Mouse (Mus musculus) brain, embryonic 14.5 days (tissue): ENCODE results near the gene Vps29.

ENCODE experiments used
- CTCF ChIP-seq: fragments of 200-500 bp; IDR thresholded peaks from 2 replicates; pipeline ENCODE4 v1.5.1; 2012; ENCODE audit warnings: inconsistent platforms, mild to moderate bottlenecking, moderate library complexity, borderline replicate concordance; ENCODE audit not compliant: insufficient read depth, insufficient read length; ENCODE audit errors: extremely low read depth
- POLR2A ChIP-seq: fragments of 200-500 bp; IDR thresholded peaks from 2 replicates; pipeline ENCODE4 v1.6.1; 2012; ENCODE audit warnings: mild to moderate bottlenecking, inconsistent platforms, borderline replicate concordance; ENCODE audit not compliant: poor library complexity, insufficient read depth, insufficient read length, severe bottlenecking; ENCODE audit errors: extremely low read depth

DNA sequence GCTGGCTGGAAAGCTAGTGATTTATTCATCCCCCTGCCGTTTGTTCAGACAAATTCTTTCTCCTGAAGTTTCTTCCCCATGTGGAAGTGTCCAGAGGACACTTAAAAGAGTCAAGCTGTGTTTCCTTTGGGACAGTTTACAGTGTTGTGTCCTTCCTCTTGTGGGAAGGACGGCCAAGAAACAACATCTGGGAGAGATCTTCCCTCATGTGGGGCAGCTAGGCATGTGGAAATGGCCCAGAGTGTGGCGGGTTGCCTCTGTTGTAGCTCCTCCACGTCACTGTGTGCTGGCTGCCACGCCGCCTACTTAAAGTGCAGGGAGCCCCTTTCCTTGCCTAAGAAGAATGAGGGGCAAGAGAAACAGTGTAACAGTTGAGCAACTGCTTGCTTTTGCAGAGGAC lies 58.7 kb downstream of the Vps29 start:
- no peak for TF ChIP-seq POLR2A
- no peak for TF ChIP-seq CTCF
